Mouse (Mus musculus) mouse trophoblast stem cell (cell line): ENCODE results near the gene Hmga1.

Experiments used
- in situ Hi-C, 2 experiments: fragments of 300-500 bp; cut with MseI, MboI; formaldehyde crosslinking; loops; 2 replicates in 1 of 2; 3 replicates in 1 of 2; pipeline ENCODE4 v1.15.1; 2025

Gene Hmga1

DNA sequence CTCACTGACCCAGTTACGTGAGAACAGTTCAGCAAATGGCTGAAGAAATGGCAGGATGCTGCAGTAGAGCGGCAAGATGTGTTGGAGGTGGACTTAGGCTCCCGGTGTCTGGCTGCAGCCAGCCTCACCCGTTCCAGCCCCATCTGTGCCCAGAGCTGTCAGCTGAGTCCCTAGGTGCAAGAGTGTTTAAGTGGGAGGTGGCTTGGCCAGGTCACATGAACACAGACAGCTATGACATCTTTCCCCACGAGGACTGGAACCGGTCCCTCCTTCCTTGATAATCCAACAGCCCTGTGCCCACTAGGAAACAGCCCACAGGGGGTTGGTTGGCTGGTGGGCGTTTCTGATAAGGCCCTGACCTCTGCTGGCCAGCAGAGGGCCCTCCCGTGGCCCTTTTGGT lies 28.3 kb upstream of the Hmga1 start:
- in situ Hi-C loops: no loop called here

DNA sequence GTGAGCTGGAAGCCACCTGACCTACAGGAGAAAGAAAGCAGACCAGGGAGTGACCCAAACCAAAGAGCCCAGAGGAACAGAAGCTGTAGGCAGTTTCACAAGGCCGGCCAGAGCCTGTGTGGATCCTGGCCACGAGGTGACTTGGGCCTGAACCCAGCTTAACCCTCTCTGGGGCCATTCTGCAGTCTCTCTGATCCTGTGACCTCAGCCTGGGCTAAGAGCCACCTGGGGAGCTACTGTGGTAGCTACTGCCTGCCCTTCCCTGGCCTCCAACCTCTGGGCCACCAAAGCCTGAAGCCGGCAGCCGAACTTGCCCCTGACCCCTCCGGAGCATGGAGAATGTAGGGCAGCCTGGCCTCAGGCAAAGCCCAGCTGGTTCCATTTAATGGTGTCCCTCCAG lies 27.5 kb upstream of the Hmga1 start:
- in situ Hi-C loops: no loop called here

DNA sequence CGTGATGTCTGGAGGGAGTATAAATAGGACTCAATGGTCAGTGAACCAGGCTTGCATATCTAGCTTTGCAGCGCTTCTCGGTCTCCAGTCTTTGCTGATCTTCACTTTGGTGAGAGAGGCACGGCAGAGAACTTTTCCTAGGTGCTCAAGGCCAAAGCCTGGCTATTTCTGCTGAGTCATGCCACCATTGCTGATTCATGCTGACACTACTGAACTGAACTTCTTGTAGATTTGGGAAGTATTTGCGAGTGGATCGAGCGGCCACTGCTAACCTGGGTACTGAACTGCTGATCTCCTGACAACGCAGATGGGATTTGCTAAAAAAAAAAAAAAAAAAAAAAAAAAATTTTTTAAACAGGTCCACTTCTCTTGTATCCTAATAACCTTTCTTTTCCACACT lies 24.2 kb upstream of the Hmga1 start:
- in situ Hi-C loops: loop anchor here in 1 of 2 experiments (10.0 kb wide), 1 partner anchor 63 kb away; no protein-coding TSS in a partner anchor

DNA sequence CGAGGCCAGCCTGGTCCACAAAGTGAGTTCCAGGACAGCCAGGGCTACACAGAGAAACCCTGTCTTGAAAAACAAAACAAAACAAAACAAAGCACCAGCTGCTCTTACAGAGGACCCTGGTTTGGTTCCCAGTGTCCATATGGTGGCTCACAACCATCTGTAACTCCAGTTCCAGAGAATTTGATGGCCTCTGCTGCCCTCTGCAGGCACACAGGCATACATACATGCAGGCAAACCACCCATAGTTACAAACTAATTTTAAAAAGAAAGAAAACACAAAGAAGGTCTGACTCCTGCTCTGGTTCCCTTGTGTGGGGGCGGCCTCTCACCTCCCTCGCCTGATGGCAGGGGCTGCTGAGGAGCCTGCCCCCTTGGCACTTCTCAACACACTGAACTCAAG lies 22.9 kb upstream of the Hmga1 start:
- in situ Hi-C loops: loop anchor here in 1 of 2 experiments (10.0 kb wide), 1 partner anchor 61 kb away; no protein-coding TSS in a partner anchor

DNA sequence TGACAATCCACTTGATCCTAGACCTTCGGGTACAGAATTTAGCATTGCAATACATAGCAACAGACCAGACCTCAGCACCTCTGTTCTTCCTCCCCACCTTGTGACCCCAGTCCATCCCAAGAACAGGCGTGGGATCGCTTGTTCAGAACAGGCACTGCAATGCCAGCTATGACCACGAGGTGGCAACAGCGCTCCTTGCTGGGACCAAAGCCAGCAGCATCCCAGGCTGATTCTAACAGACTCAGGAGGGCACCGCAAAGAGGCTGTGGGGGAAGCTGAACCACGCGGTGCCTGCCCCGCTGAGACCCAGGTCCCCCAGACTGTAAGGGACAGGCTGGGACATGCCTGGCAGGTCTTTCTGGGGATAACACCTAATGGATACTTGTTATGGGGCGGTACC lies 21.6 kb upstream of the Hmga1 start:
- in situ Hi-C loops: loop anchor here in 1 of 2 experiments (10.0 kb wide), 1 partner anchor 60 kb away; no protein-coding TSS in a partner anchor

DNA sequence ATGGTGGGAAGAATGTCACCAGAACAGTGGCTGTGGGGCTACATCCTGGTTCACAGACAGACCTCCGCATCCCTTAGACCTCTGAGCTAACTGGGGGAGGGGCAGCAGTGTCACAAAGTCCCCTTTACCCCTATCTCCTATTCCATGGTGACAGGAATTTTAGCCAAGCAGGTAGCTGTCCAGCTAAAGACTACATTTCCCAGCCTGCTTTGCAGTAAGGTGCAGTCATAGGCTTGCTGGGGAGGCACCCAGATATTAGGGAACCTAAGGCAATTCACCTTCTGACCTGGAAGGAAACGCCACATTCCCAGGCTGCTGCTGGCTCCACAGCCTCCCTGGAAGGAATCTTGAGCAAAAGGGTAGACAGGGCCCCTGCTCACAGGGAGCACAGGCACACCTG lies 15.0 kb upstream of the Hmga1 start:
- in situ Hi-C loops: no loop called here

DNA sequence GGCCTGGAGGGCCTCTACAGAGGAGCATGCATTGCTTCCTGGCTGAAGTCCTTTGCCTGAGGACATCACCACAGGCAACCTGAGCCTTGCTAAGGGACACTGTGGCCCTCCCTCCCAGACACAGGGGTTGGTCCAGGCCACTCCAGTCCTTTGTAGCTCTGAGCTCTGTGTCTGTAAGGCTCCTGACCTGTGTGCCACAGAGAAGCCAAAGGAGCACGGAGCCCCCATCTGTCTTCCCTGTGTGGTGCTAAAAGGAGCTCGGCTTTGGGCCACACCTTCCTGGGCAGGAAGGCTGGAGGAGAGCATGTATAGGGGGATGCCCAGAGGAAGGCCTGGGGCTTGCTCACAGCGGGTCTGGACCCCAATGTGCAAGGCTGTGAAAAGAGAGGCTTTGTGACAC lies 14.3 kb upstream of the Hmga1 start:
- in situ Hi-C loops: no loop called here

DNA sequence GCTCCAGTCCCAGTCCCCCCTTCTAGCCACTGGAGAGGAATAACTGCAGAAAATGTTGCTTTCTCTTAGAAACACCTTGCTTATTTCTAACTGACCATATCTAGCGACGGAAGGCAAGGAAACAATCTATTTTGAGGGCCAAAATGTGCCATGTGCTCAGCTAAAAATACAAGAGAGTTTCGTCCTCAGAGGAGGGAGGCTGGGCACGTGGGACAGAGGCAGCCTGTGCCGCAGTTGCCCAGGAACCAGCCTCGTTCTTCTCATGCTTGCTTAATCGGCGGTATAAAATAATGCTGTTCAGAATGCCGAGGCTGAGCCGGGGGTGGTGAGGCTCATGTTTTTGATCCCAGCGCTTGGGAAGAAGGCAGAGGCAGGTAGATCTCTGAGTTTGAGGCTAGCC lies 11.7 kb upstream of the Hmga1 start:
- in situ Hi-C loops: no loop called here

DNA sequence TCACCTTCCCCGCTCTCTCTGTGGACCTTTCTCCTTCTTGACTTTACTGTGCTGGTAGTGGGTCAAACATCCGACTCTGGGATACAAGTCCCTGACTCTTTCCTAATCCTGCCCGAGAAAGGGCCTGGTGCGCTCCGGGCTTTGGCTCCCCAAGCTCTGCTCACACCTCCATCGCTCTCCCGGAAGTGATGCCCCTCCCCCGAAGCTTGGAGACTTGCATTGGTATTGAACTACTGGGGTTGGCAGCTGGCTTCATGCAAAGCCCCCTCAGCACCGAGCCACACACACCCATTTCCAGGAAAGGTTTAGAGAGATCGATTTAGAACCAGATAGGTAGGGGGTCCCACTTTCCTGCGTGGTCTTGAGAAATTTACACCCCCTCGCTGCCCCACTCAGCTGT lies 10.3 kb upstream of the Hmga1 start:
- in situ Hi-C loops: no loop called here

DNA sequence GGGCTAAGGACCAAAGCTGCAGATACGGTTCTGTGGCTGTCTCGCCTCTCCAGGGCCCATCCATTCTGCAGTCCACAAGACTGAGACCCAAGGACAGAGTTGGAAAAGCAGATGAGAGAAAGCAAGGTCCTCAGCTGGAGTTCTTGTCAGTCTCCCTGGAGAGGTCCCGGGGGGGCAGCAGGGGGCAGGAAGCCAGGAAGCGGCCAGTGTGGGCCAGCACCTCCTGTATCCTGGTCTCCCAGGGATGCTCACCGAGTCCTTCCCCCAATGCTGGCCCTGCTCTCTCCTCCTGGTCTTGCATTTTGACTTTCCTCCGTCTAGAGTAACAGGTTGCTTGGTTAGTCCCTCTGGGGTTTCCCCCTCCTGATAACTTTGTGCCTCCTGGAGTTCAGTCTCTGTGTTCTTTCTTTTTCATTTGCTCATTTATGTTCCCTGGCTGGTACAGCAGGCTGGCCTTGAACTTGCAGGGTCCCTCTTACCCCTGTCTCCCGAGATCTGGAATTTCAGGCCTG lies 9.7 kb upstream of the Hmga1 start:
- in situ Hi-C loops: no loop called here

DNA sequence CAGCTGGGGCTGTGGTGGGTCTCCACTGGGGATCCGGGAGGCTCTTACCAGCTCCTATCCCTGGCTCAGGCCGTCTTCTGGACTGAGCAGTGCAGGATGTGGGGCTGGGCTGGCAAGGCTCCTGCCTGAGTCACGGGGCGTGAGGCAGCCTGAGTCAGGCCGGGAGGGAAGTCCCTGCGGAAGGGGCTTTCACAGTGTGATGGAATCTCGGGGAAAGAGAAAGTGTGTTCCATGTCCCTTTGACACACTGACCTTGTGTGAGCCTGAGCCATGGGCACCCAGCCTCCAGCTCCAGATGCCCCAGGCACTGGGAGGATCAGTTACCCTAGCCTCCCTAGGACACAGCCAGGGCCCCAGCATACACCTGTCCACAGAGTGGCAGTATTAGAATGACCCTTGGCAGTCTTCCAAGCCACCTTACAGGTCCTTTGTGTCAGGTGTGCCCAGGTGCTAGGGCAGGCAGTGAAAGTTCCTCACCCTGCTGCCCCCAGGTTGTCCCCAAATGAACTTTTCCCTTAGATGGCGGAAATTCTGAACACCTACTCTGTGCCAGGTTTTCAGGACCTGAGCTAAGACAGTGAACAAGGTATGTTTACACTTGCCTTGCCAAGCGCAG lies 8.9 kb upstream of the Hmga1 start:
- in situ Hi-C loops: no loop called here

DNA sequence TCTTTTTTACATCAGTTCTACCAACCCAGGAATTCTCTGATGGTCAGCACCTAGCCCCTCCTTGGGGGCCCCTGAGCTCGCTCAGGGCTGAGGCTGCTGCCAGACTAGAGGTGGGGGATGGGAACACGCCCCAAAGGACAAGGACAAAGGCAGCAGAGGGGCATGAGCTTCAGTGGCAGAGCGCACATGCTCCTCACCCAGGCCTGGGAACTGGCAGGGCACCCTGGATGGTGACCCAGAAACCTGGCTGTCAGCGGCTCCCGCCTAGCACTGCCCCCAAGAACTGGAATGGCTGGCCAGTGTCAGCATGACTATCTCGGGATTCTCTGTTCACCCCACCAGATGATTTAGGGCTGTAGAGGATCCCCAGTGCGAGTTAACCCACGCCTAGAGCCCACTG lies 7.1 kb upstream of the Hmga1 start:
- in situ Hi-C loops: no loop called here

DNA sequence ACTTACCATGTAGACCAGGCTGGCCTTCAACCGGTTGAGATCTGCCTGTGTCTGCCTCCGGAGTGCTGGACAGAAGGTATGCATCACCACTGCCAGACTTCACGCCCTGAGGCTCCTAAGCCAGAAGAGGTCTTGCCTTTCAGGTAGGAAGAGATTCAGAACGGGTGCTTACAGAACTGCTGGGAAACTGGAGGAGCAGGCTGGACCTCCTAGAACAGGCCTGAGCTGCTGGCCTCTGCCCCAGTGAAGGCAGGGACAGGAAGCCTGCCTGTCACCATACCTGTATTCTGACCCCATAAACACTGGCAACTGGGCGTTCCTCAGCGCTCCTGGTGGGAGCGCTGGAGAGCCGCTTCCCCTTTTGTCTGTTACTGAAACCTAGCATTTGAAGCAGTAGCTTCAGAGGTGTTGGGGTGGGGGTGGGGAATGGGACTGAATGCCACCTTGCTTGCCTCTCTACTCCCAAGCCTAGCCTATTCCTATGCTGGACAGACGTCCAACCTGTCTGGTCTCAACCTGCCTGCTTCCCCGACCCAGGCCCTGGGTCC lies 4.8 kb upstream of the Hmga1 start:
- in situ Hi-C loops: no loop called here

DNA sequence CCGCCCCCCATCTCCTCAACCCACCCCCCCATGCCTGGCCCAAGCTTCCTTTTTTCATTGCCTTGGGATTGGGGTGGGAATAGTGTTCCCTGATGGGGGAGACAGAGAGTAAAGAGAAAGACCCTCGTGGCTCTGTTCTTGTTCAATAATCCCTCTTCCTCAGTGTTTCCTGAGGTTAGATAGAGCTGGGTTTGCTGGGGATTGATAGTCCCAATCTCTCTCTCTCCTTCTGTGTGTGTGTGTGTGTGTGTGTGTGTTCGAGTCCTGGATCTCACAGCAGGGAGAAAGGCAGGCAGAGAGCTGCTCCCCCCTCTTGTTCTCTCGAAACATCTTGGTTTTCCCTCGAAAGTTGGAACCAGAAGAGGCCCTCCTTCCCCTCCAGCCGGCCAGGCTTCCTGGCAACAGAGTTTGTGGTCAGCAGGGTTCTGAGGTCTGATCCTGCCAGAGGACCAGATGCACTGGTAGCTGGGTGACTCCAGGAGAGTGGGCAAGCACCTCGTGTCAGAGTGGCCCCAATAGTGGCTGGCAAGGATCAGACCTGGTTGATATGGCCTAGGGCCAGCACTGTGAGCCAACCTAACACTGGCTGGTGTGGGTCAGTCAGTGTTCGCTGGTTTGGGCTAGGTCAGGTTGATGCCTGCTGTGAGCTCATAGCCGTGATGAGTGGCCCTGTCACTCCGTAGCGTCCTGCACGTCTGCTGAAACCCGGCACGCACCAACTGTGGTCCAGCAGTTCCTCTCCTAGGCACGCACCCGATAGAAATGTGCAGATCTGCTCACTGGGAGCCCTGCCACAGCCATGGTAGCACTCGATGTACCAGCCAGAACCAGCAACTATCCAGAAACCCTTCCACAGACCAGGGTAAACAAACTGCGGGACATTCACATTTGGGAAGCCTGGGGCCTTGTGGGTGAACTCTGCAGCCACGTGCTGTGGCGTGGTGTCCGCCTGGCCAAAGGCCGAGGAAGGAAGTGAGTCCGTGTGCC lies 3.8 kb upstream of the Hmga1 start:
- in situ Hi-C loops: no loop called here

DNA sequence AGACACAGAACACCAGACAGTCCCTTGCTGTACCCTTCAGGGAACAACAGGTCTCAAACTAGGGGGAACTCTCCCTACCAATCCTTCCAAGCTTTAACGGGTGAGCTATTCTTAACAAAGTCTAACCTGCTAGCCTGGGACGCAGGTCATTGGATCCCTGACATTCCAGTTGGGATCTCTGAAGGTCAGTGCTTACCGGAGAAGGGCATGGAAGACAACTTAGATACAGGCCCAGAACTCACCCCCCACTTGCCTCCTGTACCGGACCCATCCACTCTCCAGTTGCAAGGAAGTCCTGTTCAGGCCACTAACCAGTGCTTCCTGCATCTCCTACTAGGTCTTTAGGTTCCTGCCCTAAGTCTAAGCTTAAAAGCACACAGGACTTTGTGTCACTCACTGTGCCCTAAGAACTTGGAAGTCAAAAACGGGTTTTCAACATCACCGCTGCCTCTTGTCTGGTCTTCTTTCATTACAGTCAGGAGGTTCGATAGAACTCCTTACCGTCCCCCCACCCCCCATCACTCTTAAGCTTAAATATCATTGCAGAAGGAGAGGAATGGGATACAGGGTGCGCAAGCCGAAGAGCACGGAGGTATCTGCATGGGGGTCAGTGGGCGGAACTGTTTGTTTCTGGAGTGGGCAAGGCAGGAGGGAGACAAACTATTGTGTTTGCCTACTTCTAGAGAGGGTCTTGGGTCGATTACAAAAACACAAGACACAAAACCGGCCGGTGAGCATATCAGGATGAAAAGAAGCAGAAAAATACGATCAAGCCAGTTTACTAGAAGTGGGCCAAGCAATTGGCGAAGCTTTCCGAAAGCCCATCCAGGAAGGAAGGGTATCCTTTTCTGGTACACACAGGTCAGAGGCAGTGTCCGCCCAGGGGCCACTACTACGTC lies 2.0 kb upstream of the Hmga1 start:
- in situ Hi-C loops: no loop called here

DNA sequence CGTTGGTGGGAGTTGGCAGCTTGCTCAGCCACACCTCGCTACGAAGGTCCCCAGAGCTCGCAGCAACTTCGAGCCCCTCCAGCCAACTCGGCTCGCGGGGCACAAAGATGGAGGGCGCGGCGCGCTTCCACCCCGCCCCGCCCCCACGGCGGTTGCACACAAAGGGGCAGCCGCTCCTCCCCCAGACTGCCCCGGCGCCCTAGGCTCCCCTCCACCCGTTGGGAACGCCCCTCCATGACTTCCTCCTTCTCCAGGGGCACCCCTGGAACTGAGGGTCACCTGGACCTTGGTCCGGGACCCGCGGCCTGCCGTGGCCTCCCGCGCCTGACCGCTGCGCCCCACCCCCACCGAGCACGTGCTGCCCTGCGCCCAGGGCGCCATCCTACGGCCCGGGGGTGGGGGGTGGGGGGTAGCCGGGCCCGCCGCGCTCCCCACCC lies 1.2 kb upstream of the Hmga1 start:
- in situ Hi-C loops: no loop called here

DNA sequence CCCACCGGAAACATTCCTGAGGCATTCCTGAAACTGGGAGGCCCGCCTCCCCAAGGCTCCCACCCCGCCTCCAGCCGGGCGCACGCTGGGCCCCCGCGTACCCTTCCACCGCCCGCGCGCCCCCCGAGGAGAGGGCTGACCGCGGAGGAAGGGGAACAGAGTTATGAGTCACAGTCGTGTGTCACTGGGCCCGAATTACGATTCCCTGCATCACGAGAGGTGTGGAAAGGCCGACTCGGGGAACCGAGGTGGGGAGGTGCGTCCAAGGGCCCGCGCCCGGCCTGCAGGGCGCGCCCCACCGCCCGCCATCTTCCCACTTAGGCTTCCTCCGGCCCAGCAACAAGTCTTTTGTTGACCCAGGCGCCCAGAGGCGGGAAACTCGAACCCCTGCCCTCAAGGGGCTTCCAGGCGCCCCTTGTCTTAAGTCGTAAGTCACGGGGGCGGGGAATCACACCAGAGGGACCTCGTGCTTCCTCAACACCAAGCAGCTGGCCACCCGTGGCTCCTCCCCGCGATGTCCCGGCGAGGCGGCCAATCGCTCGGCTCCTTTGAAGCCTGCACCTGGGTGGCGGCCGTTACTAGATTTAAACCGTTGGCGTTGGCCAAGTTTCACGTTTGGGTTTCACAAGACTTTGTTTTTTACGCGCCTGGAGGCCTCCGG lies 655 bp upstream of the Hmga1 start:
- in situ Hi-C loops: no loop called here

DNA sequence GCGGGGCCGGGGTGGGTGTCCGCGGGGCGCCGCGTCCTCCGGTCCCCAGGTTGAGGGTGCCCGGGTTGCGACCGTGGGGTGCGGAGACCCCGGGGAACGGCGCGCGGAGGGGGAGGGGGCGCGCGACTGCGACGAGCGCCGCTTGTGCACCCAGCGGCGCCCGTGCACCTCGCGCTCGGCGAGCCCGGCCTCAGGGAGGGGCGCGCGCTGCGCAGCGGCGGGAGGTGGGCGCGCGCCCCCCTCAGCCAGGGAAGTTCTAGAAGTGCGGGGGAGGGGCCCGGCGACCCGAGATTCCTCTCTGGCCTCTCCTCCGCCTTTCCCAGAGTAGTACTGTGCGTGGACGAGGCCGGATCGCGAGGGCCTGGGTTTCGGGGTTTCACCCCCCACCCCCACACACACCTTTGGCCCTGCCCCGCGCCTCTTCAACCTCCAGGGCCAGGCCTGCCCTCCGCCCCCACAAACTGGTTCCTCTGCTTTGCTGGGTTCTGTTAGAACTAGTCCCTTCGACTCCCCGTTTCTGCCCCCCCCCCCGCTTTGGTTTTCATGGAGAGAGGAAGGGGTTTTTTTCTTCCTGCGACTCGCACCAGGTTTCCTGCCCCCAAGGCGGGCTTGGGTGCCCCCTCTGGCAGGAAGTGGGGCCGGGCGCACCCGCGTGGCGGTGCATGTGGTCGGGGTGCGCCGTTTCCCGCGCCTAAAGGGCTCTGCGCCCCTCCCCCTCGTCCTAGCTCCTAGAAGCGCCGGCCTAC lies 1.1 kb downstream of the Hmga1 start:
- in situ Hi-C loops: no loop called here

DNA sequence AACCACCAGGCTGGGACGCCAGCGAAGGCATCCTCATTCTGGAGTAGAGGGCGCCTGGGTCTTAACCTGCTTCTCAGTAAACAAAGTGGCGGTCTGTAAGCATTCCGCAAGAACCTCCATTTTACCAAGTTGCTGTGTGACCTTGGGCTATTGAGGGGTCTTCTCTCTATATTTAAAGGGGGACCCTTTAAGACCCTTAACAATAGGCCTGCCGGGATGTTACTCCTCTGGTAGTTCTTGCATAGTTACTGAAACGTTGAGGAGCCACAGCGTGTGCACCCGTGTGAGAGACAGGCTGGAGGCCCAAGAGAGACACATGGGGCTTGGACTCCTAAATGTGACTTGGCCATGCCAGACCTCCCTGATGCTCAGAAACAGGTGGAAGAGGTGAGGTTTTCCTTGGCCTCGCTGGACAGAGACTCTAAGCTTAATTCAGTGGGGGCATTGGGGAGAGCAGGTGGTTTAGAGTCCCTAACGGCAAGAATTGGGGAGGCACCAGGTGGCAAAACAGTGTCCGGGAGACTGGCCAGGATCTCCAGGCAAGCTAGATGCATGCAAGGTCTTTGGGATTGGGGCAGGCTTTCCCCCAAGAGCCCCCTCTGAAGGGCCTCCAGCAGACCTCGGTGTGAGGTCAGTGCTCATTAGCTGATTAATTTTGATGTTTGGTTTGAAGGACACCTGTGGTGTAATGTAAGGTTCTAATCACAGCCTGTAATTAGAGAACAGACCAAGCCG lies 1.8 kb downstream of the Hmga1 start:
- in situ Hi-C loops: no loop called here
